Mouse (Mus musculus) midbrain, embryonic 11.5 days (tissue): ENCODE data around the gene Arhgef1. TPM values are rescaled to one million over a fixed set of nuclear protein-coding genes. Genes with fewer than 3 reads are reported as not detected.

ENCODE experiments used
- ATAC-seq: fragments of 200-750 bp; cut with Nextera tagmentation; 2 replicates; pipeline ENCODE4 v1.8.0; 2017; ENCODE audit warnings: moderate TSS enrichment, moderate library complexity; ENCODE audit not compliant: low FRiP score
- DNase-seq: peaks from one replicate; pipeline ENCODE4 v3.0.0; 2015; ENCODE audit warnings: low spot score; ENCODE audit errors: missing footprints
- H3K27ac ChIP-seq: fragments of 300-500 bp; sonication (generic); 2 replicates; pipeline ENCODE4 v1.5.1; 2014; ENCODE audit warnings: low read depth, low read length
- H3K27me3 ChIP-seq: fragments of 300-500 bp; sonication (generic); 2 replicates; pipeline ENCODE4 v1.6.1; 2014; ENCODE audit warnings: mild to moderate bottlenecking, low read length, moderate library complexity, mixed read lengths; ENCODE audit not compliant: control insufficient read depth, insufficient read depth
- H3K36me3 ChIP-seq: fragments of 300-500 bp; sonication (generic); 2 replicates; pipeline ENCODE4 v1.6.1; 2014; ENCODE audit warnings: mild to moderate bottlenecking, low read length, moderate library complexity, mixed read lengths; ENCODE audit not compliant: control insufficient read depth, insufficient read depth
- H3K4me1 ChIP-seq: fragments of 300-500 bp; sonication (generic); 2 replicates; pipeline ENCODE4 v1.6.1; 2014; ENCODE audit warnings: low read length; ENCODE audit not compliant: control insufficient read depth, insufficient read depth
- H3K4me2 ChIP-seq: fragments of 300-500 bp; sonication (generic); 2 replicates; pipeline ENCODE4 v1.6.1; 2014; ENCODE audit warnings: mild to moderate bottlenecking, moderate library complexity
- H3K4me3 ChIP-seq: fragments of 300-500 bp; sonication (generic); 2 replicates; pipeline ENCODE4 v1.5.1; 2014; ENCODE audit warnings: low read depth, low read length
- H3K9ac ChIP-seq: fragments of 300-500 bp; sonication (generic); 2 replicates; pipeline ENCODE4 v1.6.1; 2014; ENCODE audit warnings: low read length
- H3K9me3 ChIP-seq: fragments of 300-500 bp; sonication (generic); 2 replicates; pipeline ENCODE4 v1.6.1; 2016; ENCODE audit warnings: low read length; ENCODE audit not compliant: control insufficient read depth
- WGBS: fragments of 180-500 bp; shearing (Covaris S2); extraction: QIAGEN DNeasy Blood & Tissue Kit; methylation state at CpG from one replicate; pipeline ENCODE4 v1.1.7; 2014; 5-methylcytosine and 5-hydroxymethylcytosine counted together
- polyA plus RNA-seq: library from polyadenylated mRNA; unstranded; fragments of >200 nt; fragmentation: Nextera tagmentation; extraction: Ambion mirVana; gene quantifications from 2 replicates; pipeline ENCODE4 v1.2.1, GENCODE M21; 2014

The Arhgef1 gene
- polyA plus RNA-seq, 1 experiment from 2014 or later: 37.7 TPM

DNA sequence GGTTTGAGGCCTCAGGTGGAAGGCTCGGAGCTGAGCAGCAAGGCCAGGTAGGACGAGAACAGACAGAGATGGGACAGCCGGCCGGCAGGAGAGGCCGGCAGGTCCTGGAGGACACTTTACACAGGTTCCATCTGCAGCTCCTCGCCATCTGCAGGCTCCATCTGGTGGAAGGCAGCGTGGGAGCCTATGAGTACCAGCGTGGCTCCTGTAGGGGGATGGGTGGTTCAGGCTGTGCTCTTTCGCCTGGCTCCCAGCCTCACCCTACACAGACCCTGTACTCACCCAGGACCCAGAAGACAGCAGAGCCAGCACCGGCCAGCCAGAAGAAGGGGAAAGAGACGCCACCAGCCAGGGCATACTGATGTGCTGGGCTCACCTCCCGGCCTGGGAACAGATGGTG is 67.1 kb downstream of the Arhgef1 start:
- WGBS: 83% methylated on average over 12 of the region's 12 CpGs
- Histone ChIP-seq H3K4me3 (no peak overlapping the region), H3K4me1 (peaks cover 5% of the 10 kb centered on the region; the same call in 1 of the 2 replicates), H3K4me2 (no peak overlapping the region), H3K36me3 (no peaks in the 10 kb centered on the region; the same call in 1 of the 2 replicates), H3K9ac (no peak overlapping the region), H3K9me3 (no peaks in the 10 kb centered on the region), H3K27ac (no peak overlapping the region), H3K27me3 (no peaks in the 10 kb centered on the region)
- no peak for ATAC-seq
- no peak for DNase-seq

DNA sequence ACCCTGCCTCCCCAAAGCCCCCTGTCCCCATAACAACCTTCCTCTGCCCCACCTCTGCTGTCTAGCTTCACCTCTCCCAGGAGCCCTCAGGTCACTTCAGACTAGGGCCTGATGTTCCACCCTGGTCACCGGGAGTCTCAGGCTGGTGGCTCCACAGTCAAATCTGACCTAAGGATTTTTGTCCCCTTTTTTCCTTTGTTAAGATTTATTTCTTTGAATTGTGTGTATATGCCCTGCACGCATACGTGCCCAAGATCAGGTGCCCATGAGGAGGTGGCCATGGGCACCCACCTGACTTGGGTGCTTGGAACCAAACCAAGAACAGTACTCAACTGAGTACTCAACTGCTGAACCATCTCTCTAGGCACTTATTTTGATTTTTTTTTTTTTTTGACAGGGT is 67.6 kb downstream of the Arhgef1 start:
- WGBS: 96% methylated on average over 3 of the region's 3 CpGs
- no peaks in the 10 kb centered on the region for H3K27me3 ChIP-seq
- H3K27ac ChIP-seq: no peak overlapping the region
- H3K4me2 ChIP-seq: no peak overlapping the region
- no peaks in the 10 kb centered on the region; the same call in 1 of the 2 replicates for H3K36me3 ChIP-seq
- no peak for ATAC-seq
- no peak for DNase-seq
- H3K9ac ChIP-seq: no peak overlapping the region
- peaks cover 5% of the 10 kb centered on the region; the same call in 1 of the 2 replicates for H3K4me1 ChIP-seq
- H3K4me3 ChIP-seq: no peak overlapping the region
- no peaks in the 10 kb centered on the region for H3K9me3 ChIP-seq

DNA sequence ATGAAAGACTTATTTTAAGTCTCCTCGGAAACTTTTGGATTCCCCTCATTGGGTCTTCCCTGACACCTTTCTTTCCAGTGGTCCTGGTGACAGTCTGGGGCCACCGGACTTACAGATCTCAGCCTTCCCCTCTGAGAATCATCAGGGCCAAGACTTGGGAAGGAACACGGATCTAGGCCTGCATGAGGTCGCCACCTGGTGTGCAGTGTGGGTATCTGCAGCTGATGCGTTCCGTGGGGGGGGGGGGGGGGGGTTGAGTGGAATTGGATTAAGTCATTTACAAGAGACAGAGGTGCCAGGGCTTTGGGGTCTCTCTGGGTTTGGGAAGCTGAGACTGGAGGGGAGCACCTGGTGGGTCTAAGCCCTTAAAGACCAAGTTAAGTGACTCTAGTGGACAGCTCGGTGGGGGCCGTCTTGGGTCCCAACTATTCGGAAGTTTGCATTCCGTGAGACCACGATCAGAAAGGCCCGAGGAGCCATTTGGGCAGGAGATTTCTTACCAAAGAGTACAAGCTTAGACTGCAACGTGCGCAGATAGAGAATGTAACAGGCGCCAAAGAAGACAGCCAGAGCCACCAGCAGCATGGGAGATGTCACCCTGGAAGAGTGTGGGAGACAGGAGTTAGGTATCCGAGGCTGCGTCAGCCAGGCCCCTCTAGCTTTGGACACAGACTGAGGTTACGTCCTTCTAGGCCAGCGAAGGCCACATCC is 68.7 kb downstream of the Arhgef1 start:
- no peak; the same call in 1 of the 2 replicates for ATAC-seq
- H3K4me2 ChIP-seq: peak overlapping the region; percentile 85
- H3K9ac ChIP-seq: peak overlapping the region; percentile 69
- H3K27ac ChIP-seq: no peak overlapping the region
- no peaks in the 10 kb centered on the region for H3K27me3 ChIP-seq
- DNase-seq: peak; percentile 91
- no peaks in the 10 kb centered on the region for H3K9me3 ChIP-seq
- peak overlapping the region; percentile 68 for H3K4me3 ChIP-seq
- WGBS: 8% methylated on average over 19 of the region's 19 CpGs
- no peaks in the 10 kb centered on the region; the same call in 1 of the 2 replicates for H3K36me3 ChIP-seq
- H3K4me1 ChIP-seq: peaks cover 5% of the 10 kb centered on the region; the same call in 1 of the 2 replicates

DNA sequence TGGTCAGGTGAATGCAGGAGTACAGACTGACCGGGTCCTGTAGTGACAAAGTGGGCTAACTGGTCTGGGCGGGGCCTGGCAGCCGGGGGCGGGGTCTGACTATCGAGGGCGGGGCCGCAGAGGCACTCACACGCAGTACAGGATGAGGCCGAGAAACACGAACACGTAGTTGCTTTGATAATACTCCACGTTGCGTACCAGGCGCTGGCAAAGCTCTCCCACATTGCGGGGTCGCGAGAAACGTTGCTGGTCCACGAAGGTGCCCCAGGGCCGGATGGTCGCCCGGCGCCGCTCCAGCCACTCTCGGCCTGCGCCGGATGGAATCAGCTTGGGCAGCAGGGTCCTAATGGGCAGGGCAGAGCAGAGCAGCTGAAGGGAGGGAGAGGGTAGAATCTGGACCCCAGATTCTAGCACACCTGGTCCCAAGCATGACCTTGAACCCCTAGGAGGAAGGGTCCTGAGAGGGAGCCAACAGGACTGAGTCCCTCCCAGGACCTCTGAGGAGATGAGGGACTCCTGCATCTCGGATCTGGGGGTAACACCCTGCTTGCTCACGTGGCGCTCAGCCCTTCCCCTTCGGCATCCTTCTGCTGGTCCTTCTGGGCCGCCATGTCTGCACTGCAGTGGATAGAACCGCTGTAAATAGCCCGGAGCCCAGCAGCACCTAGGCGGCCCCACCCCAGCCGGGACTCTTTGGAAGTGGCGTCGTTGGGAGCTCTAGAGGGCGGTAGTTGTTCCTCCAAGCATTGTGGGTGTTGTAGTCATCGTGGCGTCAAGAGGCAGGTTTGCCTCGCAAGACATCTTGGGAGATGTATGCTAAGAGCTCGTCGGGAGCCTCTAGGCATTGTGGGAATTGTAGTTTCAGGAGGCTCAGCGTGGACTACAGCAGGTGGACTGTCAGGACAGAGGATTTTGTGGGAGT is 69.5 kb downstream of the Arhgef1 start, which contains the start of gene Rabac1:
Rabac1 (minus strand) TSS at position 783 of the 922 bp plus-strand sequence.
- ATAC-seq (peak; percentile 88), DNase-seq (peak; percentile 98)
- H3K27me3 ChIP-seq: no peaks in the 10 kb centered on the region
- peak within 1 kb of the TSS; percentile 69 for H3K9ac ChIP-seq
- H3K9me3 ChIP-seq: no peaks in the 10 kb centered on the region
- H3K4me3 ChIP-seq: peak within 1 kb of the TSS; percentile 68
- H3K4me1 ChIP-seq: peaks cover 5% of the 10 kb centered on the region; the same call in 1 of the 2 replicates
- no peak within 1 kb of the TSS for H3K27ac ChIP-seq
- peak within 1 kb of the TSS; percentile 85 for H3K4me2 ChIP-seq
- no peaks in the 10 kb centered on the region; the same call in 1 of the 2 replicates for H3K36me3 ChIP-seq
- under 1% methylated on average over 45 of the region's 45 CpGs for WGBS

DNA sequence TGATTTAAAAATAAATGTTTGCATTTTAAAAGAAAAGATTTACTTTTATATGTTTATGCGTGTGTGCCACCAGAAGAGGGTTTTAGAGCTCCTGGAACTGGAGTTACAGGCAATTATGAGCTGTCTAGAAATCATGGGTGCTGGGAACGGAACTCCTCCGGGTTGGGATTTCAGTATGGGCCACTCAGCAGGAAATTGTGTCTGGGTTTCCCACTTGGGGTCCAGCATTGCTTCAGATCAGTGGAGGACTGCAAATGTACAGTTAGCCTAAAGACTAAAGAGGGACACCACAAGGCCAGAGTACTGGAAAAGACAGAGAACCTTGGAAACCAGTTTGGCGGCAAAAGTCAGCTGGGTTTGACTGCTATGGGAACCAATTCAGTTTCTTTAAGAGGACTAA is 70.5 kb downstream of the Arhgef1 start:
- Histone ChIP-seq H3K4me2 (no peak overlapping the region), H3K36me3 (no peaks in the 10 kb centered on the region), H3K9ac (no peak overlapping the region), H3K9me3 (no peaks in the 10 kb centered on the region), H3K4me1 (peaks cover 5% of the 10 kb centered on the region; the same call in 1 of the 2 replicates), H3K4me3 (no peak overlapping the region), H3K27ac (no peak overlapping the region), H3K27me3 (no peaks in the 10 kb centered on the region)
- DNase-seq (no peak), ATAC-seq (no peak)
- WGBS: 84% methylated on average over 4 of the region's 4 CpGs

DNA sequence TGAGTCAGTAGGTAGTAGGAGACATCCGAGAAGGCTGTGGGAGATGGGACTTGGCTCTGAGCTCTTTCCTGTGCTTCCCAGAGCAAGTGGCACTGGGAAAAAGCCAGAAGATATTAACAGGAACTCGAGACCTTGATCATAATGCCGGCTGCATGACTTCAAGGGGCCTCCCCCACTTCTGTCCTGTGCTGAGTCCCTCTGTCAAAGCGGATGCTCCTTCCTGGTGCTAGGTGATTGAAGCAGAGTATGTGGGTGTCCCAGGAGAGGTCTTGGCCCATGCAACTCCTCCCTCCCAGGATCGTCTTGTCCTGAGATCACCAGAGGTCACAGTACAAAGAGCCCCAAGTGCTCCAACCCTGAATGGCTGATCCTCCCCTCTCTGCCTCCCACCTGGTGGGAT is 71.2 kb downstream of the Arhgef1 start:
- peaks cover 5% of the 10 kb centered on the region; the same call in 1 of the 2 replicates for H3K4me1 ChIP-seq
- ATAC-seq: no peak
- H3K9me3 ChIP-seq: no peaks in the 10 kb centered on the region
- H3K27ac ChIP-seq: no peak overlapping the region
- H3K9ac ChIP-seq: no peak overlapping the region
- 71% methylated on average over 5 of the region's 5 CpGs for WGBS
- H3K27me3 ChIP-seq: no peaks in the 10 kb centered on the region
- H3K4me3 ChIP-seq: no peak overlapping the region
- no peak overlapping the region for H3K4me2 ChIP-seq
- no peak for DNase-seq
- no peaks in the 10 kb centered on the region for H3K36me3 ChIP-seq

DNA sequence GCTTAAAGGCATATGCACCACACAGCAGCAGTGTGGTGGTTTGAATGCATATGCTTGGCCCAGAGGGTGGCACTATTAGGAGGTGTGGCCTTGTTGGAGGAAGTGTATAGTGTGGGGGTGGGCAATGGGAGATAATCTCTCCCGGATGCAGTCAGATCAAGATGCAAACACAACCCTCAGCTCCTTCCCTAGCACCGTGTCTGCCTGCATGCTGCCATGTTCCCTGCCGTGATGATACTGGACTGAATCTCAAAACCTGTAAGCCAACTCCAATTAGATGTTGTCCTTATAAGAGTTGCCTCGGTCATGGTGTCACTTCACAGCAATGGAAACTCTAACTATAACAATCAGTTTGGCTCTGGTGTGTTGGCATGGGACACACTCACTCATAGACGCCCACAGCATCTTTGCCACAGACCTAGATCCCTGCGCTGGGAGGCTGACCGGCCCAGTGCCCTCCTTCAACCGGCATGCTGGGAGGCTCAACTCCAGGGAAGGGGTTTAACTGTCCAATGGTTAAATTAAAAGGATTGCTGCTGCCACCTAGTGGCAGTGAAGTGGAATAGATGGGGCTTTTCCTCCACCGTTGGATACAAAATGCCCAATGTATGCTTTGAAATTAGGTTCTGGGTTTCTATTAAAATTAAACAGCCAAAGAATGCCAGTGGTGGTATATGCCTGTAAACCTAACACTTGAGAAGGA is 72.3 kb downstream of the Arhgef1 start:
- WGBS: 29% methylated on average over 9 of the region's 9 CpGs
- Histone ChIP-seq H3K27ac (no peak overlapping the region), H3K4me1 (peaks cover 5% of the 10 kb centered on the region; the same call in 1 of the 2 replicates), H3K27me3 (no peaks in the 10 kb centered on the region), H3K9ac (no peak overlapping the region), H3K4me2 (no peak overlapping the region), H3K4me3 (no peak overlapping the region), H3K9me3 (no peaks in the 10 kb centered on the region), H3K36me3 (no peaks in the 10 kb centered on the region)
- ATAC-seq (no peak), DNase-seq (peak; percentile 89)
